Mouse (Mus musculus): ENCODE measurements around the gene Rnase13. TPM values are rescaled to one million over a fixed set of nuclear protein-coding genes. Genes with fewer than 3 reads are reported as not detected.

Rnase13 gene
- total RNA-seq, 2 experiments from 2014 or later: not detected

- peak; percentile 62 to 71 for DNase-seq (ENCODE audit: low spot score in 2 of 2)
These were observed 39.0 kb downstream of the Rnase13 start for GRCm38 (mm10) chr14:51883527-51884030.

GRCm38 (mm10) chr14:51877517-51877916, 45.1 kb downstream of the Rnase13 start:
- no peak for DNase-seq (ENCODE audit: low spot score in 2 of 2)

DNA sequence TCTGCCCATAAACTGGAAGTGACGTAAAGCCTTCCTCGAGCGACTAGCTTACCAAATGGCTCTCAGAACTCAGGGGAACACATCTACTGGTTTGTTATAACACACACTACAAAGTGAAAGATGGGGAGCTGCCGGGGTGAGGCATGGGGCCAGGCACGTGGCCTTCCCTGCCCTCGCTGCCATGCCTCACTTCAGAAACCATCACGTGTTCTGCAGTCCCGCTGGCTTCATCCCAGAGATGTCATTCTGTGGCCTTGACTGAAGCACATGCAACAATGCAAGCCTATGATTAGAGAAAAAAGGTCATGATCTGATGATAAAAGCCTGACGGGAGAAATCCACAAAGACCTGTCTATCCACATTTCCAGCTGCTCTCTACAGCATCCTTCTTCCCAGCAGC, 50.8 kb downstream of the Rnase13 start:
- DNase-seq (ENCODE audit: low spot score in 2 of 2): no peak

Other genes starting within 250 kb of the Rnase13 start
- gene Gm17079, start 227.3 kb downstream of the Rnase13 start, total RNA-seq (2021): not detected
- not detected for gene Gm5800, start 205.6 kb downstream of the Rnase13 start, total RNA-seq (2021)
- not detected for gene Ang4, start 149.2 kb downstream of the Rnase13 start, total RNA-seq (2021)
- not detected for gene AY358078, start 122.7 kb downstream of the Rnase13 start, total RNA-seq (2021)
- gene Ear6, start 69.1 kb downstream of the Rnase13 start, total RNA-seq (2021): not detected
- gene Mettl17, start 37.9 kb downstream of the Rnase13 start, total RNA-seq (2021): 10 to 100 TPM; 29.8 to 44.0 TPM
- 1 to 10 TPM; 4.9 to 5.1 TPM for gene Slc39a2, start 29.9 kb downstream of the Rnase13 start, total RNA-seq (2021)
- 100 to 1,000 TPM; 488 to 494 TPM for gene Ndrg2, start 8.6 kb downstream of the Rnase13 start, total RNA-seq (2021)
- not detected for gene Tppp2, start 4.3 kb downstream of the Rnase13 start, total RNA-seq (2021)
- gene Arhgef40, start 61.9 kb upstream of the Rnase13 start, total RNA-seq (2021): 10 to 100 TPM; 53.4 to 59.6 TPM
- under 1 TPM in 1 of 2 experiments, not detected in 1; 0.51 TPM for gene Tmem253, start 92.9 kb upstream of the Rnase13 start, total RNA-seq (2021)
- 10 to 100 TPM; 43.5 to 45.0 TPM for gene Zfp219, start 98.0 kb upstream of the Rnase13 start, total RNA-seq (2021)
- gene Olfr221, start 119.7 kb upstream of the Rnase13 start, total RNA-seq (2021): not detected
- gene Hnrnpc, start 181.3 kb upstream of the Rnase13 start, total RNA-seq (2021): 100 to 1,000 TPM; 213 to 215 TPM
- 1 to 10 TPM; 1.8 to 3.3 TPM for gene Rpgrip1, start 187.9 kb upstream of the Rnase13 start, total RNA-seq (2021)

Data from layer of hippocampus, postnatal 10 days (tissue).